Mouse (Mus musculus) cerebellum, adult 2 months (tissue): ENCODE results near the gene Il1r2. TPM values are rescaled to one million over a fixed set of nuclear protein-coding genes. Genes with fewer than 3 reads are reported as not detected.

ENCODE experiments used
- DNase-seq, 2 experiments: peaks; one replicate each; pipeline ENCODE4 v3.0.0; 2021
- H3K27ac ChIP-seq: fragments of 200-500 bp; 2 replicates; pipeline ENCODE4 v1.5.1; 2012; ENCODE audit warnings: low read length, control low read depth, inconsistent platforms; ENCODE audit not compliant: insufficient read depth
- H3K27me3 ChIP-seq: fragments of 200-500 bp; 2 replicates; pipeline ENCODE4 v1.6.1; 2012; ENCODE audit warnings: inconsistent platforms, mild to moderate bottlenecking, low read length, moderate library complexity; ENCODE audit not compliant: control insufficient read depth, insufficient read depth
- H3K4me1 ChIP-seq: fragments of 200-500 bp; 2 replicates; pipeline ENCODE4 v1.6.1; 2011; ENCODE audit warnings: low read length; ENCODE audit not compliant: control insufficient read depth, insufficient read depth
- H3K4me3 ChIP-seq: fragments of 200-500 bp; replicated peaks from 2 replicates; pipeline ENCODE3; 2011; ENCODE audit warnings: mild to moderate bottlenecking, low read depth, low read length, control low read depth; ENCODE audit not compliant: insufficient read depth
- CTCF ChIP-seq: fragments of 200-500 bp; IDR thresholded peaks from 2 replicates; pipeline ENCODE4 v1.5.1; 2011; ENCODE audit warnings: low read depth, mild to moderate bottlenecking, control low read depth, low read length, moderate library complexity, borderline replicate concordance; ENCODE audit not compliant: insufficient read depth
- POLR2A ChIP-seq: fragments of 200-500 bp; IDR thresholded peaks from 2 replicates; pipeline ENCODE4 v1.6.1; 2011; ENCODE audit warnings: low read length, control low read depth, borderline replicate concordance; ENCODE audit not compliant: insufficient read depth
- WGBS: fragments of 180-500 bp; shearing (Covaris S2); methylation state at CpG from one replicate; pipeline ENCODE4 v1.1.7; 2018; 5-methylcytosine and 5-hydroxymethylcytosine counted together
- polyA plus RNA-seq: library from polyadenylated mRNA; depleted of rRNA; stranded (reverse); fragments of >200 nt; gene quantifications from 2 replicates; pipeline ENCODE4 v1.2.3, GENCODE M21; 2012

Gene Il1r2
- polyA plus RNA-seq, 1 experiment = 0.62 TPM

DNA sequence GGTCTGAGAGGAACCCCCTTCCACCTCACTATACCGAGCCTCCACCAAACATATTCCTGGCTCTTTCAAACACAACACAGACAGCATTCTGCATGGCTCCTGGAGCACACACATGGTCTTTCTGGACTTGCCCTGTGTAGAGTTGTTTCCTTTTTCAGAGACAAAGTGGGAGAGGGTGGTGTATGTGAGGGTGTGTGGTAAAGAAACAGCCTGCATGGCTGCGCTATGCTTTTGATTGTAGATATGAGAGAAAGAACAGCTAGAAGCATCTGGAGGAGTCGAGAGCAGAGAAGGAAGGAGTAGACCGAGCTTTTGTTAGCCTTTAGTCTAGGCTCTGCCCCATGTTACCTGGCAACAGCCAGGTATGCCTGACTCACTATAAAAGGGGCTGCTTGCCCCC is 10.5 kb upstream of the Il1r2 start:
- Histone ChIP-seq H3K27me3 (no peaks in the 10 kb centered on the region), H3K4me1 (no peaks in the 10 kb centered on the region), H3K27ac (no peak overlapping the region), H3K4me3 (no peak overlapping the region)
- WGBS = 48% methylated on average over 4 of the region's 4 CpGs
- no peak for TF ChIP-seq CTCF
- no peak for TF ChIP-seq POLR2A
- DNase-seq = no peak

GRCm38 (mm10) chr1:40064508-40064907 is 9.4 kb upstream of the Il1r2 start:
- WGBS = 83% methylated on average over 8 of the region's 8 CpGs
- no peak for DNase-seq
- TF ChIP-seq POLR2A = no peak

DNA sequence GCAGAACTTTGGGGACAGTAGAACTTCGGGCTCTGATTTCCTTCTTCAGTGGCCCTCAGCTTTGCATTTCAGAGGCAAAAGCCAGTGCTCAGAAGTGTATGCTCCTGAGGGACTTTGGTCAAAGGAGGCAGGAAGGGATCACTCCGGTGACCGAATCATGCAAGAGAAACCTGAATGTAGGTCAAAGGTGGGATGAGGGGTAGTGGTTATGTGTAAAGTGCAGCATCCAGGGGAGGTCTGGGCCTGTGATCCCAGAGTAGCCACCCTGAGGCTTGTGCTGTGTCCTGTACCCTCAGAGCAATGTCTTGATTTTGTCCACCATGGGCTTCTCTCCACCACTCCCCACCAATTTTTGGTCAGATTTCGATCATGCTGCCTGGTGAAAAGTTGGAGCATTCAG is 1.3 kb upstream of the Il1r2 start:
- no peak for DNase-seq
- no peak for TF ChIP-seq CTCF
- TF ChIP-seq POLR2A = no peak
- 84% methylated on average over 4 of the region's 4 CpGs for WGBS

More at GRCm38 (mm10) chr1:40064508-40064907, 9.4 kb upstream of the Il1r2 start:
- Histone ChIP-seq H3K27me3 (no peaks in the 10 kb centered on the region), H3K4me3 (no peak overlapping the region), H3K4me1 (no peaks in the 10 kb centered on the region), H3K27ac (no peak overlapping the region)

GRCm38 (mm10) chr1:40077328-40077727 is 3.4 kb downstream of the Il1r2 start:
- TF ChIP-seq CTCF (no peak), POLR2A (no peak)

More for the DNA sequence above, 1.3 kb upstream of the Il1r2 start:
- H3K4me3 ChIP-seq = no peak overlapping the region
- no peak overlapping the region for H3K27ac ChIP-seq
- no peaks in the 10 kb centered on the region for H3K4me1 ChIP-seq
- no peaks in the 10 kb centered on the region for H3K27me3 ChIP-seq

GRCm38 (mm10) chr1:40081041-40081440 is 7.2 kb downstream of the Il1r2 start:
- 83% methylated on average over 2 of the region's 2 CpGs for WGBS
- no peaks in the 10 kb centered on the region for H3K27me3 ChIP-seq
- TF ChIP-seq POLR2A (no peak), CTCF (no peak)
- H3K4me1 ChIP-seq = peaks cover 2% of the 10 kb centered on the region; the same call in 1 of the 2 replicates
- H3K4me3 ChIP-seq = no peak overlapping the region
- no peak overlapping the region for H3K27ac ChIP-seq
- no peak for DNase-seq

More at GRCm38 (mm10) chr1:40077328-40077727, 3.4 kb downstream of the Il1r2 start:
- 91% methylated on average over 2 of the region's 2 CpGs for WGBS
- Histone ChIP-seq H3K4me3 (no peak overlapping the region), H3K27ac (no peak overlapping the region), H3K4me1 (no peaks in the 10 kb centered on the region), H3K27me3 (no peaks in the 10 kb centered on the region)
- DNase-seq = no peak

DNA sequence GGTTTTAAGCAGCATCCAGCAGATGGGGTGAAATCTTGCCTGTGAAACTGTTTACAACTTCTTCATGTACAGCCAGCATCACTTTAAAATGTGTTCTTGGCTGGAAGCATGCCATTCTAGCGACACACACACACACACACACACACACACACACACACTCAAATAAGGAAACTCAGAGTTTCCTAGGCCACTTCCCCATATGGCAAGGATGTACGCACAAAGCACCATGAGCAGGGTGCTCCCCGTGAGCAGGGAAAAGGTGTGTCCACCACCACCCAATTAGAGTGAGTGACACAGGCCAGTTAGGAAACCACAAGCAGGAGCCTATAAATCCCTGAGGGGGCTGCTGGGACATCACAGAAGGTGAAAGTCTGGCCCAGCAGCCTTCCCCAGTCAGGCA is 10.5 kb downstream of the Il1r2 start:
- Histone ChIP-seq H3K27me3 (no peaks in the 10 kb centered on the region), H3K27ac (no peak overlapping the region), H3K4me3 (no peak overlapping the region), H3K4me1 (peaks cover 2% of the 10 kb centered on the region; the same call in 1 of the 2 replicates)
- no peak for TF ChIP-seq POLR2A
- WGBS = 76% methylated on average over 3 of the region's 3 CpGs
- DNase-seq = peak in 1 of 2 experiments; percentile 13

- DNase-seq = peak; percentile 81 to 85
- Histone ChIP-seq H3K4me3 (peak overlapping the region; percentile 100), H3K27ac (peak overlapping the region; percentile 43), H3K27me3 (no peaks in the 10 kb centered on the region), H3K4me1 (peaks cover 2% of the 10 kb centered on the region; the same call in 1 of the 2 replicates)
- TF ChIP-seq POLR2A (peak; percentile 44; the same call in 1 of the 2 replicates), CTCF (no peak)
- under 1% methylated on average over 25 of the region's 25 CpGs for WGBS
These were observed 11.7 kb downstream of the Il1r2 start for GRCm38 (mm10) chr1:40085403-40086182.

DNA sequence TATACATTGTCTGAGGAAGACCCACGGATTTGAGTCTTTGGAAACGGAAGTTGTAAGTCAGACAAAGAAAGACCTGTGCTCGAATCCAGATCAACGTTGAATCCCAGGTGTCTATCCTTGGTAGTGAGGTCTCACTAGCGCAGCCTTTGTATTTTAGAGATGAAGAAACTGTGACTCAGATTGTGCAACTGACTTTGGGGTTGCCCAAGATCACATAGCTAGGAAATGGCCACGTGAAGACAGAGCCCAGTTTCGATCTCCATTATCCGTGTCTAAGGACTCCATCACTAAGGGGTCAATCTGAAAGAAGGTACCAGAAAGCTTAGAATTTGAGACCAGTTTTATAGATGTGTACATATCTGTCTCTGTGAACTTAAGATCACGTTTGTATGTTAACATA is 17.3 kb downstream of the Il1r2 start:
- TF ChIP-seq CTCF = no peak
- no peak for TF ChIP-seq POLR2A
- Histone ChIP-seq H3K4me1 (no peaks in the 10 kb centered on the region), H3K4me3 (no peak overlapping the region), H3K27ac (no peak overlapping the region), H3K27me3 (no peaks in the 10 kb centered on the region)
- 91% methylated on average over 9 of the region's 9 CpGs for WGBS
- DNase-seq = no peak
